Mouse (Mus musculus) brain, embryonic 14.5 days (tissue): ENCODE data around the gene Mfsd4b5.

Experiments
- CTCF ChIP-seq: fragments of 200-500 bp; IDR thresholded peaks from 2 replicates; pipeline ENCODE4 v1.5.1; 2012; ENCODE audit warnings: inconsistent platforms, mild to moderate bottlenecking, moderate library complexity, borderline replicate concordance; ENCODE audit not compliant: insufficient read depth, insufficient read length; ENCODE audit errors: extremely low read depth
- POLR2A ChIP-seq: fragments of 200-500 bp; IDR thresholded peaks from 2 replicates; pipeline ENCODE4 v1.6.1; 2012; ENCODE audit warnings: mild to moderate bottlenecking, inconsistent platforms, borderline replicate concordance; ENCODE audit not compliant: poor library complexity, insufficient read depth, insufficient read length, severe bottlenecking; ENCODE audit errors: extremely low read depth

DNA sequence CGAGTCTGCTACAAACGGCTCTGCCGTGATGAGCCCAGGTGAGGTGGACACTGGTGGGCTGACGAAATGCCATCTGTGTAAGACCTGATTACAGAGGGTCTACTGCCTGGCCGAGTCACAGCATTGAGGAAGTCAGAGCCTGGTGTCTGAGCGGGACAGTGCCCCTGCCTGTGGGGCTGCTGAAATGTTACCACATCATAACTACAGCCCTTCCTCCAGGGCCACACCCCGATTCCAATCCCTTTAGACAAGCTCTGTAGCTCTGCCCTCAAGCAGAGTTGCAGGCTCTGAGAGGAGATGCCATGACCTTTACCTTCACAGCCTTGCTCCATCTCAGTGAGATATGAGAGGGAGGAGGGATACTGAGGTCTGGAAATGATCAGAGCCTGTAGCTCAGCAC, 49.9 kb downstream of the Mfsd4b5 start:
- TF ChIP-seq CTCF (no peak), POLR2A (no peak)
